Mouse (Mus musculus) C2C12 (cell line): ENCODE results near the gene Ankrd12. TPM values are rescaled to one million over a fixed set of nuclear protein-coding genes. Genes with fewer than 3 reads are reported as not detected.
A peak's percentile ranks its signal among the peaks of the same experiment; 100 is the strongest.

Experiments used
- H3K27me3 ChIP-seq: one replicate; pipeline ENCODE4 v1.6.1; 2011; ENCODE audit not compliant: control insufficient read depth, insufficient read depth, insufficient read length
- H3K36me3 ChIP-seq: one replicate; pipeline ENCODE4 v1.6.1; 2011; ENCODE audit not compliant: control insufficient read depth, insufficient read depth
- H3K4me3 ChIP-seq: one replicate; pipeline ENCODE4 v1.5.1; 2011; ENCODE audit warnings: mild to moderate bottlenecking, control low read depth; ENCODE audit not compliant: poor library complexity, insufficient read depth, severe bottlenecking
- H3K79me2 ChIP-seq: one replicate; pipeline ENCODE4 v1.6.1; 2011; ENCODE audit not compliant: control insufficient read depth, insufficient read depth
- H3K79me3 ChIP-seq: one replicate; pipeline ENCODE4 v1.6.1; 2011; ENCODE audit warnings: low read depth, control low read depth
- H3ac ChIP-seq: one replicate; pipeline ENCODE3; 2011; ENCODE audit warnings: low read depth; ENCODE audit not compliant: control insufficient read depth, insufficient read length
- CEBPB ChIP-seq: IDR thresholded peaks from one replicate; pipeline ENCODE4 v1.6.1; 2011; ENCODE audit warnings: low read depth, mild to moderate bottlenecking, control low read depth, moderate library complexity
- CTCF ChIP-seq: IDR thresholded peaks from one replicate; pipeline ENCODE4 v1.5.1; 2011; ENCODE audit not compliant: control insufficient read depth, insufficient read depth, insufficient read length
- FOSL1 ChIP-seq: IDR thresholded peaks from one replicate; pipeline ENCODE4 v1.8.0; 2011; ENCODE audit warnings: mild to moderate bottlenecking, low read length; ENCODE audit not compliant: poor library complexity, insufficient read depth, severe bottlenecking
- MAX ChIP-seq: IDR thresholded peaks from one replicate; pipeline ENCODE4 v1.6.1; 2011; ENCODE audit warnings: mild to moderate bottlenecking, control low read depth
- MYOD1 ChIP-seq: IDR thresholded peaks from one replicate; pipeline ENCODE4 v1.6.1; 2011; ENCODE audit warnings: low read depth; ENCODE audit not compliant: control insufficient read depth, insufficient read length
- MYOG ChIP-seq: IDR thresholded peaks from one replicate; pipeline ENCODE4 v1.6.1; 2011; ENCODE audit not compliant: control insufficient read depth, insufficient read length; ENCODE audit errors: extremely low read depth
- USF1 ChIP-seq: IDR thresholded peaks from one replicate; pipeline ENCODE4 v1.6.1; 2011; ENCODE audit warnings: low read depth, mild to moderate bottlenecking, control low read depth, moderate library complexity
- polyA plus RNA-seq: library from polyadenylated mRNA; unstranded; fragments of >200 nt; fragmentation: generic; extraction: Trizol; gene quantifications from one replicate; pipeline ENCODE4 v1.2.1, GENCODE M21; 2012; ENCODE audit warnings: missing spikeins

Ankrd12 gene
- polyA plus RNA-seq, 1 experiment, result 3.1 TPM

GRCm38 (mm10) chr17:65956140-65956539, 120.7 kb downstream of the Ankrd12 start:
- Histone ChIP-seq H3K79me3 (no peaks in the 10 kb centered on the region), H3ac (no peak overlapping the region), H3K36me3 (no peaks in the 10 kb centered on the region), H3K79me2 (no peaks in the 10 kb centered on the region), H3K4me3 (no peak overlapping the region), H3K27me3 (no peaks in the 10 kb centered on the region)
- TF ChIP-seq MYOD1 (no peak), CEBPB (no peak), FOSL1 (no peak), CTCF (no peak), MAX (no peak), USF1 (no peak), MYOG (no peak)

DNA sequence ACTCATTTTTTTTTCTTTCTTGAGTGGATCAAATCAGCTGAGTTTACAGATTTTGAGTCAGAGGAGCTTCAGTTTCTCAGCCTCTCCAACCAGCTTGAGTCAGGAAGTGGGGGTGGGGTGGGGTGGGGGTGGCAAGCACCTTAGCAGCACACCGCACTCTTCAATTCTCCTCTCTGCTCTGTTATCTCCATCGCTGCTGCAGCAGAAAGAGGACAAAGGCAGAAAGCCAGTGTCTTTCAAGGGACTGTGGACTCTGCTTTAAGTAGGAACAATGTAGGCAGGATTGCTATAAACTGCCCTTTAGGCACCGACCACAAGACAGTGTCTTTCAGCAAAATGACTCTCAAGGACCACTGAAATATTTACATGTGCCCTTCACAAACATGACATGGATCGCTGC, 122.9 kb downstream of the Ankrd12 start:
- Histone ChIP-seq H3K79me2 (peaks cover 13% of the 10 kb centered on the region), H3K4me3 (no peak overlapping the region), H3K79me3 (no peaks in the 10 kb centered on the region), H3K36me3 (no peaks in the 10 kb centered on the region), H3K27me3 (no peaks in the 10 kb centered on the region), H3ac (no peak overlapping the region)
- no peak for TF ChIP-seq USF1
- no peak for TF ChIP-seq FOSL1
- no peak for TF ChIP-seq CEBPB
- TF ChIP-seq MAX, result no peak
- TF ChIP-seq MYOG, result no peak
- no peak for TF ChIP-seq MYOD1
- no peak for TF ChIP-seq CTCF

- TF ChIP-seq MAX, result no peak
- TF ChIP-seq CTCF, result peak; percentile 21
- TF ChIP-seq FOSL1, result no peak
- Histone ChIP-seq H3K79me2 (peaks cover 19% of the 10 kb centered on the region), H3K27me3 (no peaks in the 10 kb centered on the region), H3ac (no peak overlapping the region), H3K4me3 (no peak overlapping the region), H3K36me3 (peaks cover 18% of the 10 kb centered on the region), H3K79me3 (no peaks in the 10 kb centered on the region)
These were observed 124.8 kb downstream of the Ankrd12 start for GRCm38 (mm10) chr17:65952083-65952482.

GRCm38 (mm10) chr17:65950622-65951404, 126.1 kb downstream of the Ankrd12 start, which contains the start of gene Twsg1:
Gene Twsg1 (minus strand): TSS chr17:65951226.
- H3K79me2 ChIP-seq, result peaks cover 19% of the 10 kb centered on the region
- peak; percentile 77 for TF ChIP-seq CTCF
- no peak for TF ChIP-seq USF1
- peak; percentile 32 for TF ChIP-seq MAX
- no peak for TF ChIP-seq MYOG
- no peak for TF ChIP-seq CEBPB
- TF ChIP-seq MYOD1, result peak; percentile 18
- no peak for TF ChIP-seq FOSL1
- H3K4me3 ChIP-seq, result peak within 1 kb of the TSS; percentile 59
- H3K27me3 ChIP-seq, result no peaks in the 10 kb centered on the region
- H3ac ChIP-seq, result peak within 1 kb of the TSS; percentile 87
- no peaks in the 10 kb centered on the region for H3K79me3 ChIP-seq
- peaks cover 19% of the 10 kb centered on the region for H3K36me3 ChIP-seq

DNA sequence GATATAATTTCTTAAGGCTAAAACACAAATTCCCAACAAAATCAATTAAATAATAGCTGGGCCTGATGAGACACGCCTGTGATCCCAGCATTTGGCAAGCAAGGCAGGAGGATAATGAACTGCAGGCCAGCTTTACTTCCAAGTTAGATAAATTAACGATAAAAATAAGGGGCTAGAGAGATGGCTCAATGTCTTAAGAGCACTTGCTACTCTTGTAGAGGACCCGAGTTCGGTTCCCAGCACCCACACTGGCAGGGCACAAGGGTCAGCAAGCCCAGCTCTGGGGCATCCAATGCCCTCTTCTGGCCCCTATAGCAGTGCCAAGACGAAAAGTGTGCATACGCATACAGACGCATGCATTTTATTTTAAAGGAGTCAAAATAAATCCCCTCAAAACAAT, 126.7 kb downstream of the Ankrd12 start:
- Histone ChIP-seq H3K79me2 (peaks cover 19% of the 10 kb centered on the region), H3K4me3 (peak overlapping the region; percentile 59), H3ac (peak overlapping the region; percentile 71), H3K79me3 (no peaks in the 10 kb centered on the region), H3K36me3 (peaks cover 22% of the 10 kb centered on the region), H3K27me3 (no peaks in the 10 kb centered on the region)
- TF ChIP-seq FOSL1 (no peak), CEBPB (no peak), USF1 (no peak), MAX (no peak), MYOG (no peak), MYOD1 (no peak), CTCF (no peak)

- Histone ChIP-seq H3ac (no peak overlapping the region), H3K79me2 (peaks cover 19% of the 10 kb centered on the region), H3K36me3 (peaks cover 22% of the 10 kb centered on the region), H3K27me3 (no peaks in the 10 kb centered on the region), H3K79me3 (peaks cover 4% of the 10 kb centered on the region), H3K4me3 (no peak overlapping the region)
- TF ChIP-seq MYOD1 (no peak), MYOG (no peak), CEBPB (no peak), CTCF (no peak)
These were observed 129.6 kb downstream of the Ankrd12 start for GRCm38 (mm10) chr17:65947307-65947706.
